Mouse (Mus musculus) kidney, embryonic 16.5 days (tissue): ENCODE data around the gene Olfr700. TPM values are rescaled to one million over a fixed set of nuclear protein-coding genes. Genes with fewer than 3 reads are reported as not detected.

Experiments
- polyA plus RNA-seq: library from polyadenylated mRNA; unstranded; fragments of >200 nt; fragmentation: Nextera tagmentation; extraction: Ambion mirVana; gene quantifications from 2 replicates; pipeline ENCODE4 v1.2.1, GENCODE M21; 2015

Olfr700 gene
- polyA plus RNA-seq, 1 experiment from 2014 or later, result not detected

Other genes with a start within 250 kb of the Olfr700 start
- gene Olfr693, start 128.2 kb downstream of the Olfr700 start, polyA plus RNA-seq, result not detected in 2 replicates
- not detected in 2 replicates for gene Olfr694, start 117.0 kb downstream of the Olfr700 start, polyA plus RNA-seq
- gene Olfr695, start 92.4 kb downstream of the Olfr700 start, polyA plus RNA-seq, result not detected in 2 replicates
- not detected in 2 replicates for gene Olfr697, start 66.4 kb downstream of the Olfr700 start, polyA plus RNA-seq
- not detected in 2 replicates for gene Olfr698, start 53.4 kb downstream of the Olfr700 start, polyA plus RNA-seq
- not detected in 2 replicates for gene Olfr699, start 15.6 kb downstream of the Olfr700 start, polyA plus RNA-seq
- not detected in 2 replicates for gene Olfr701, start 5.3 kb upstream of the Olfr700 start, polyA plus RNA-seq
- not detected in 2 replicates for gene Olfr702, start 25.1 kb upstream of the Olfr700 start, polyA plus RNA-seq
- gene Olfr703, start 34.5 kb upstream of the Olfr700 start, polyA plus RNA-seq, result not detected in 2 replicates
- gene Olfr704, start 54.4 kb upstream of the Olfr700 start, polyA plus RNA-seq, result not detected in 2 replicates
- gene Olfr705, start 68.1 kb upstream of the Olfr700 start, polyA plus RNA-seq, result not detected in 2 replicates
- not detected in 2 replicates for gene Olfr706, start 79.3 kb upstream of the Olfr700 start, polyA plus RNA-seq
- gene Olfr707, start 92.4 kb upstream of the Olfr700 start, polyA plus RNA-seq, result not detected in 2 replicates
- not detected in 2 replicates for gene Olfr1532-ps1, start 99.2 kb upstream of the Olfr700 start, polyA plus RNA-seq
- not detected in 2 replicates for gene Olfr709-ps1, start 123.4 kb upstream of the Olfr700 start, polyA plus RNA-seq
- not detected in 2 replicates for gene Olfr710, start 139.5 kb upstream of the Olfr700 start, polyA plus RNA-seq
- gene Olfr6, start 155.1 kb upstream of the Olfr700 start, polyA plus RNA-seq, result not detected in 2 replicates
- not detected in 2 replicates for gene Olfr711, start 166.6 kb upstream of the Olfr700 start, polyA plus RNA-seq
- gene Olfr2, start 197.2 kb upstream of the Olfr700 start, polyA plus RNA-seq, result not detected in 2 replicates
- not detected in 2 replicates for gene Olfr713, start 222.3 kb upstream of the Olfr700 start, polyA plus RNA-seq